Mouse (Mus musculus) CH12.LX (cell line): ENCODE results near the gene Setd5. TPM values are rescaled to one million over a fixed set of nuclear protein-coding genes. Genes with fewer than 3 reads are reported as not detected.

Source experiments
- DNase-seq: peaks from one replicate; pipeline ENCODE4 v3.0.0-alpha.2; 2013; ENCODE audit errors: extremely low read depth
- H3K27ac ChIP-seq: 2 replicates; pipeline ENCODE4 v1.5.1; 2012; ENCODE audit warnings: low read depth, mild to moderate bottlenecking, control low read depth, moderate library complexity; ENCODE audit not compliant: insufficient read depth
- H3K27me3 ChIP-seq: replicated peaks from 2 replicates; pipeline ENCODE3; 2012; ENCODE audit warnings: inconsistent platforms
- H3K36me3 ChIP-seq, 2 experiments: replicated peaks in 1 of 2; 2 replicates each; pipeline versions ENCODE3 to v1.6.1; 2012; ENCODE audit warnings: inconsistent platforms in 1 of 2, low read length in 1 of 2, mild to moderate bottlenecking in 1 of 2, mixed read lengths in 1 of 2, moderate library complexity in 1 of 2; ENCODE audit not compliant: control insufficient read depth in 1 of 2, insufficient read depth in 1 of 2
- H3K4me1 ChIP-seq, 2 experiments: 2 replicates each; pipeline ENCODE4 v1.6.1; 2012; ENCODE audit warnings: inconsistent platforms in 1 of 2, moderate library complexity in 1 of 2; ENCODE audit not compliant: insufficient read depth in 2 of 2, control insufficient read depth in 1 of 2
- H3K4me2 ChIP-seq: 2 replicates; pipeline ENCODE4 v1.6.1; 2012; ENCODE audit warnings: low read depth, mild to moderate bottlenecking, control low read depth; ENCODE audit not compliant: poor library complexity, insufficient read depth, severe bottlenecking
- H3K4me3 ChIP-seq, 3 experiments: fragments of 150-350 bp in 1 of 3; sonication (generic) in 1 of 3; replicated peaks in 1 of 3; 2 replicates each; pipeline versions ENCODE3 to v1.5.1; 2011 to 2012; ENCODE audit warnings: low read depth in 2 of 3, low read length in 2 of 3, mild to moderate bottlenecking in 2 of 3, moderate library complexity in 2 of 3, control low read depth in 1 of 3, improper control_type of control experiment in 1 of 3, inconsistent platforms in 1 of 3, mixed read lengths in 1 of 3; ENCODE audit not compliant: poor library complexity in 1 of 3
- H3K79me2 ChIP-seq: replicated peaks from 2 replicates; pipeline ENCODE4 v1.6.1; 2012; ENCODE audit warnings: mild to moderate bottlenecking, moderate library complexity; ENCODE audit not compliant: control insufficient read depth, poor library complexity, insufficient read depth, severe bottlenecking; ENCODE audit errors: extremely low read depth
- H3K9ac ChIP-seq: 2 replicates; pipeline ENCODE4 v1.6.1; 2012; ENCODE audit warnings: low read depth, mild to moderate bottlenecking, control low read depth, moderate library complexity; ENCODE audit not compliant: insufficient read depth
- H3K9me3 ChIP-seq: replicated peaks from 2 replicates; pipeline ENCODE3; 2012; ENCODE audit warnings: low read length, inconsistent platforms, mixed read lengths
- CHD2 ChIP-seq: IDR thresholded peaks from 2 replicates; pipeline ENCODE4 v1.6.1; 2011; ENCODE audit warnings: low read length, improper control_type of control experiment
- E2F4 ChIP-seq: IDR thresholded peaks from 2 replicates; pipeline ENCODE4 v1.6.1; 2011; ENCODE audit warnings: low read depth, low read length, improper control_type of control experiment; ENCODE audit not compliant: insufficient replicate concordance
- EP300 ChIP-seq: IDR thresholded peaks from 2 replicates; pipeline ENCODE4 v1.6.1; 2011; ENCODE audit warnings: low read length, improper control_type of control experiment
- ETS1 ChIP-seq: conservative IDR thresholded peaks from 2 replicates; pipeline ENCODE4 v1.6.1; 2012; ENCODE audit warnings: low read depth, mild to moderate bottlenecking, inconsistent platforms, low read length, improper control_type of control experiment, moderate library complexity
- HCFC1 ChIP-seq: IDR thresholded peaks from 2 replicates; pipeline ENCODE4 v1.6.1; 2012; ENCODE audit warnings: low read depth, mild to moderate bottlenecking, inconsistent platforms, low read length, improper control_type of control experiment
- IRF4 ChIP-seq: IDR thresholded peaks from 2 replicates; pipeline ENCODE4 v1.6.1; 2014; ENCODE audit warnings: low read depth, mild to moderate bottlenecking, inconsistent platforms, low read length, improper control_type of control experiment
- JUND ChIP-seq: conservative IDR thresholded peaks from 2 replicates; pipeline ENCODE4 v1.6.1; 2011; ENCODE audit warnings: low read depth, low read length, improper control_type of control experiment
- MAFK ChIP-seq: IDR thresholded peaks from 2 replicates; pipeline ENCODE4 v1.6.1; 2011; ENCODE audit warnings: low read length, improper control_type of control experiment; ENCODE audit not compliant: insufficient replicate concordance
- MAZ ChIP-seq: IDR thresholded peaks from 2 replicates; pipeline ENCODE4 v1.6.1; 2012; ENCODE audit warnings: low read depth, mild to moderate bottlenecking, inconsistent platforms, low read length, improper control_type of control experiment, moderate library complexity
- MEF2A ChIP-seq: IDR thresholded peaks from 2 replicates; pipeline ENCODE4 v1.6.1; 2014; ENCODE audit warnings: low read depth, mild to moderate bottlenecking, inconsistent platforms, low read length, improper control_type of control experiment, borderline replicate concordance
- MXI1 ChIP-seq: IDR thresholded peaks from 2 replicates; pipeline ENCODE4 v1.6.1; 2011; ENCODE audit warnings: mild to moderate bottlenecking, low read depth, low read length, improper control_type of control experiment
- NRF1 ChIP-seq: IDR thresholded peaks from 2 replicates; pipeline ENCODE4 v1.6.1; 2014; ENCODE audit warnings: low read depth, mild to moderate bottlenecking, inconsistent platforms, low read length, improper control_type of control experiment, moderate library complexity
- POLR2A ChIP-seq: IDR thresholded peaks from 2 replicates; pipeline ENCODE4 v1.6.1; 2011; ENCODE audit warnings: low read depth, mild to moderate bottlenecking, improper control_type of control experiment, low read length
- RAD21 ChIP-seq: IDR thresholded peaks from 2 replicates; pipeline ENCODE4 v1.6.1; 2011; ENCODE audit warnings: low read depth, mild to moderate bottlenecking, low read length, improper control_type of control experiment, moderate library complexity
- TBP ChIP-seq: conservative IDR thresholded peaks from 2 replicates; pipeline ENCODE4 v1.6.1; 2011; ENCODE audit warnings: low read depth, low read length, improper control_type of control experiment
- ZC3H11A ChIP-seq: IDR thresholded peaks from 2 replicates; pipeline ENCODE4 v1.6.1; 2012; ENCODE audit warnings: low read depth, mild to moderate bottlenecking, inconsistent platforms, low read length, improper control_type of control experiment
- ZKSCAN1 ChIP-seq: IDR thresholded peaks from 2 replicates; pipeline ENCODE4 v1.6.1; 2012; ENCODE audit warnings: low read depth, inconsistent platforms, low read length, improper control_type of control experiment, borderline replicate concordance
- dilution Hi-C: fragments of 300-500 bp; cut with MboI; formaldehyde crosslinking; loops from 2 replicates; pipeline ENCODE4 v1.14.3; 2020; ENCODE audit warnings: low sequenced_read_pairs; ENCODE audit not compliant: extremely low pct_unique_long_range_greater_than_20kb, extremely low pct_ligation_motif_present
- in situ Hi-C: fragments of 300-500 bp; cut with MboI; formaldehyde crosslinking; loops from 3 replicates; pipeline ENCODE4 v1.14.3; 2019; ENCODE audit warnings: low sequenced_read_pairs, low pct_ligation_motif_present, low pct_unique_long_range_greater_than_20kb, mixed read lengths
- polyA plus RNA-seq: library from polyadenylated mRNA; unstranded; fragments of >175 nt; gene quantifications from 2 replicates; pipeline ENCODE4 v1.2.1, GENCODE M21; 2012; ENCODE audit warnings: low read depth; ENCODE audit not compliant: insufficient read length
- total RNA-seq, 2 experiments: library from RNA; depleted of rRNA; stranded (reverse); fragments of 300-350 nt in 1 of 2; fragments of >200 nt in 1 of 2; gene quantifications; 2 replicates each; pipeline ENCODE4 v1.2.3; 2012 to 2014

Setd5 gene
- total and polyA plus RNA-seq, 3 experiments, result 56.8 to 80.4 (median 67.4) TPM

- H3K4me3 ChIP-seq, result no peak overlapping the region
Measured at GRCm38 (mm10) chr6:113193765-113194460, 116.7 kb downstream of the Setd5 start.

GRCm38 (mm10) chr6:113194517-113194840 lies 117.3 kb downstream of the Setd5 start:
- no peak for TF ChIP-seq EP300
- TF ChIP-seq NRF1, result no peak
- no peak for TF ChIP-seq CHD2
- TF ChIP-seq ZKSCAN1, result no peak
- no peak for TF ChIP-seq E2F4
- no peak for TF ChIP-seq MAFK
- no peak for TF ChIP-seq MXI1
- peaks cover 0 to 14% of the 10 kb centered on the region in 2 experiments; a peak in 3 of 4 replicates for H3K4me1 ChIP-seq
- dilution Hi-C loops, result no loop called here

More at GRCm38 (mm10) chr6:113193765-113194460, 116.7 kb downstream of the Setd5 start:
- Histone ChIP-seq H3K9me3 (no peaks in the 10 kb centered on the region), H3K36me3 (peaks cover 0 to 12% of the 10 kb centered on the region in 2 experiments), H3K79me2 (no peaks in the 10 kb centered on the region), H3K27ac (no peak overlapping the region), H3K27me3 (peaks cover 3% of the 10 kb centered on the region), H3K9ac (no peak overlapping the region), H3K4me1 (peaks cover 0 to 18% of the 10 kb centered on the region in 2 experiments; a peak in 3 of 4 replicates), H3K4me2 (0 out of 2 replicates have a peak overlapping the region, but pooled peaks have one; percentile 9)
- dilution Hi-C loops, result no loop called here
- in situ Hi-C loops, result no loop called here
- TF ChIP-seq MAFK, result no peak
- no peak for TF ChIP-seq MEF2A
- TF ChIP-seq HCFC1, result no peak
- no peak for TF ChIP-seq ETS1
- TF ChIP-seq JUND, result no peak
- TF ChIP-seq RAD21, result no peak
- TF ChIP-seq MXI1, result no peak
- TF ChIP-seq TBP, result no peak
- no peak for TF ChIP-seq ZC3H11A
- TF ChIP-seq MAZ, result no peak
- no peak for TF ChIP-seq POLR2A
- no peak for TF ChIP-seq NRF1
- no peak for TF ChIP-seq IRF4
- no peak for DNase-seq

More at GRCm38 (mm10) chr6:113194517-113194840, 117.3 kb downstream of the Setd5 start:
- Histone ChIP-seq H3K79me2 (no peaks in the 10 kb centered on the region), H3K9ac (peak overlapping the region; percentile 72; the same call in 1 of the 2 replicates), H3K36me3 (peaks cover 0 to 12% of the 10 kb centered on the region in 2 experiments), H3K27me3 (peaks cover 3% of the 10 kb centered on the region), H3K9me3 (no peaks in the 10 kb centered on the region), H3K27ac (no peak overlapping the region), H3K4me2 (peak overlapping the region; percentile 9; the same call in 1 of the 2 replicates), H3K4me3 (peak overlapping the region; percentile 34 to 76 (median 60))
- in situ Hi-C loops, result no loop called here
- DNase-seq, result no peak
